Mouse (Mus musculus) MEL (cell line): ENCODE results near the gene Ttc17. TPM values are rescaled to one million over a fixed set of nuclear protein-coding genes. Genes with fewer than 3 reads are reported as not detected.

Experiments used
- DNase-seq: peaks from one replicate; pipeline ENCODE4 v3.0.0; 2011; ENCODE audit warnings: low read depth, low spot score
- H3K27ac ChIP-seq: 2 replicates; pipeline ENCODE4 v1.5.1; 2012; ENCODE audit warnings: low read depth, mild to moderate bottlenecking, control low read depth, low read length, moderate library complexity; ENCODE audit not compliant: control insufficient read depth
- H3K27me3 ChIP-seq, 2 experiments: fragments of 150-350 bp in 1 of 2; sonication (generic) in 1 of 2; 2 replicates each; pipeline ENCODE4 v1.6.1; 2012; ENCODE audit warnings: low read length in 2 of 2, mild to moderate bottlenecking in 2 of 2, improper control_type of control experiment in 1 of 2, moderate library complexity in 1 of 2; ENCODE audit not compliant: insufficient read depth in 2 of 2, control insufficient read depth in 1 of 2
- H3K36me3 ChIP-seq, 2 experiments: 2 replicates each; pipeline ENCODE4 v1.6.1; 2012 to 2014; ENCODE audit warnings: low read length in 2 of 2, improper control_type of control experiment in 1 of 2, inconsistent platforms in 1 of 2, mild to moderate bottlenecking in 1 of 2; ENCODE audit not compliant: insufficient read depth in 2 of 2, control insufficient read depth in 1 of 2
- H3K4me1 ChIP-seq, 2 experiments: fragments of 150-350 bp in 1 of 2; sonication (generic) in 1 of 2; 2 replicates each; pipeline ENCODE4 v1.6.1; 2012; ENCODE audit warnings: low read length in 2 of 2, improper control_type of control experiment in 1 of 2, mild to moderate bottlenecking in 1 of 2; ENCODE audit not compliant: insufficient read depth in 2 of 2, control insufficient read depth in 1 of 2
- H3K4me3 ChIP-seq, 2 experiments: fragments of 150-350 bp in 1 of 2; sonication (generic) in 1 of 2; 2 replicates each; pipeline ENCODE4 v1.5.1; 2012; ENCODE audit warnings: low read depth in 2 of 2, low read length in 2 of 2, mild to moderate bottlenecking in 2 of 2, moderate library complexity in 2 of 2, control low read depth in 1 of 2, improper control_type of control experiment in 1 of 2; ENCODE audit not compliant: control insufficient read depth in 1 of 2, insufficient read depth in 1 of 2
- H3K79me2 ChIP-seq: 2 replicates; pipeline ENCODE4 v1.6.1; 2012; ENCODE audit warnings: mild to moderate bottlenecking, low read length, moderate library complexity; ENCODE audit not compliant: control insufficient read depth, poor library complexity, insufficient read depth
- H3K9ac ChIP-seq: 2 replicates; pipeline ENCODE4 v1.6.1; 2012; ENCODE audit warnings: low read depth, mild to moderate bottlenecking, control low read depth, low read length, moderate library complexity; ENCODE audit not compliant: control insufficient read depth, poor library complexity, severe bottlenecking
- H3K9me3 ChIP-seq: fragments of 150-350 bp; sonication (generic); replicated peaks from 2 replicates; pipeline ENCODE4 v1.6.1; 2012; ENCODE audit warnings: mild to moderate bottlenecking, low read length, improper control_type of control experiment, moderate library complexity; ENCODE audit not compliant: insufficient read depth
- CHD2 ChIP-seq: IDR thresholded peaks from 2 replicates; pipeline ENCODE4 v1.6.1; 2011; ENCODE audit warnings: low read length, improper control_type of control experiment
- CTCF ChIP-seq, 3 experiments: IDR thresholded peaks in 2 of 3; conservative IDR thresholded peaks in 1 of 3; 2 replicates each; pipeline ENCODE4 v1.5.1; 2011 to 2012; ENCODE audit warnings: low read length in 3 of 3, low read depth in 2 of 3, mild to moderate bottlenecking in 2 of 3, improper control_type of control experiment in 1 of 3, inconsistent platforms in 1 of 3, mixed read lengths in 1 of 3, moderate library complexity in 1 of 3; ENCODE audit not compliant: control insufficient read depth in 1 of 3, insufficient read depth in 1 of 3, poor library complexity in 1 of 3, severe bottlenecking in 1 of 3
- ELF1 ChIP-seq: IDR thresholded peaks from 2 replicates; pipeline ENCODE4 v1.6.1; 2014; ENCODE audit warnings: low read depth, mild to moderate bottlenecking, inconsistent platforms, low read length, improper control_type of control experiment, moderate library complexity
- EP300 ChIP-seq, 2 experiments: IDR thresholded peaks; 2 replicates each; pipeline ENCODE4 v1.6.1; 2011; ENCODE audit warnings: improper control_type of control experiment in 2 of 2, low read length in 2 of 2, low read depth in 1 of 2, mild to moderate bottlenecking in 1 of 2
- GATA1 ChIP-seq: IDR thresholded peaks from 2 replicates; pipeline ENCODE4 v1.6.1; 2011; ENCODE audit warnings: low read depth, low read length, improper control_type of control experiment
- JUND ChIP-seq: IDR thresholded peaks from 2 replicates; pipeline ENCODE4 v1.6.1; 2011; ENCODE audit warnings: low read depth, mild to moderate bottlenecking, improper control_type of control experiment, low read length
- KAT2A ChIP-seq: conservative IDR thresholded peaks from 2 replicates; pipeline ENCODE4 v1.6.1; 2012; ENCODE audit warnings: low read depth, low read length, improper control_type of control experiment, inconsistent platforms
- MAX ChIP-seq: IDR thresholded peaks from 2 replicates; pipeline ENCODE4 v1.6.1; 2011; ENCODE audit warnings: low read length, improper control_type of control experiment
- MAZ ChIP-seq: IDR thresholded peaks from 2 replicates; pipeline ENCODE4 v1.6.1; 2012; ENCODE audit warnings: low read depth, mild to moderate bottlenecking, inconsistent platforms, low read length, improper control_type of control experiment
- MEF2A ChIP-seq: IDR thresholded peaks from 2 replicates; pipeline ENCODE4 v1.6.1; 2014; ENCODE audit warnings: low read depth, mild to moderate bottlenecking, inconsistent platforms, low read length, improper control_type of control experiment; ENCODE audit not compliant: poor library complexity, insufficient replicate concordance, severe bottlenecking; ENCODE audit errors: extremely low read depth
- MXI1 ChIP-seq: IDR thresholded peaks from 2 replicates; pipeline ENCODE4 v1.6.1; 2011; ENCODE audit warnings: mild to moderate bottlenecking, low read depth, low read length, improper control_type of control experiment
- MYB ChIP-seq: IDR thresholded peaks from 2 replicates; pipeline ENCODE4 v1.6.1; 2011; ENCODE audit warnings: mild to moderate bottlenecking, low read depth, low read length, improper control_type of control experiment
- MYC ChIP-seq: IDR thresholded peaks from 2 replicates; pipeline ENCODE4 v1.6.1; 2011; ENCODE audit warnings: low read depth, mild to moderate bottlenecking, low read length, improper control_type of control experiment, moderate library complexity
- NELFE ChIP-seq: IDR thresholded peaks from 2 replicates; pipeline ENCODE4 v1.6.1; 2011; ENCODE audit warnings: low read depth, low read length, improper control_type of control experiment
- POLR2AphosphoS2 ChIP-seq: IDR thresholded peaks from 2 replicates; pipeline ENCODE4 v1.6.1; 2011; ENCODE audit warnings: low read length, improper control_type of control experiment
- POLR2AphosphoS5 ChIP-seq: IDR thresholded peaks from 2 replicates; pipeline ENCODE4 v1.6.1; 2012; ENCODE audit warnings: low read depth, borderline replicate concordance, mild to moderate bottlenecking, inconsistent platforms, low read length, moderate library complexity, mixed read lengths
- RAD21 ChIP-seq: IDR thresholded peaks from 2 replicates; pipeline ENCODE4 v1.6.1; 2011; ENCODE audit warnings: mild to moderate bottlenecking, low read depth, low read length, improper control_type of control experiment
- SIN3A ChIP-seq: IDR thresholded peaks from 2 replicates; pipeline ENCODE4 v1.6.1; 2012; ENCODE audit warnings: low read length, improper control_type of control experiment, inconsistent platforms
- SMC3 ChIP-seq: IDR thresholded peaks from 2 replicates; pipeline ENCODE4 v1.6.1; 2011; ENCODE audit warnings: low read depth, low read length, improper control_type of control experiment
- TAL1 ChIP-seq: IDR thresholded peaks from 2 replicates; pipeline ENCODE4 v1.6.1; 2012; ENCODE audit warnings: mild to moderate bottlenecking, inconsistent platforms, low read length, moderate library complexity, mixed read lengths
- TBP ChIP-seq: IDR thresholded peaks from 2 replicates; pipeline ENCODE4 v1.8.0; 2011; ENCODE audit warnings: low read depth, low read length, improper control_type of control experiment
- USF1 ChIP-seq: IDR thresholded peaks from 2 replicates; pipeline ENCODE4 v1.6.1; 2014; ENCODE audit warnings: low read depth, mild to moderate bottlenecking, inconsistent platforms, low read length, improper control_type of control experiment, moderate library complexity
- USF2 ChIP-seq, 2 experiments: IDR thresholded peaks; 2 replicates each; pipeline ENCODE4 v1.6.1; 2011 to 2012; ENCODE audit warnings: improper control_type of control experiment in 2 of 2, low read length in 2 of 2, borderline replicate concordance in 1 of 2, inconsistent platforms in 1 of 2, low read depth in 1 of 2, mild to moderate bottlenecking in 1 of 2; ENCODE audit not compliant: insufficient read depth in 1 of 2
- ZKSCAN1 ChIP-seq: IDR thresholded peaks from 2 replicates; pipeline ENCODE4 v1.6.1; 2012; ENCODE audit warnings: low read depth, mild to moderate bottlenecking, inconsistent platforms, low read length, improper control_type of control experiment, moderate library complexity
- ZMIZ1 ChIP-seq: IDR thresholded peaks from 2 replicates; pipeline ENCODE4 v1.6.1; 2012; ENCODE audit warnings: low read depth, mild to moderate bottlenecking, inconsistent platforms, low read length, improper control_type of control experiment, moderate library complexity
- polyA plus RNA-seq, 2 experiments: library from polyadenylated mRNA; stranded (reverse) in 1 of 2; unstranded in 1 of 2; fragments of >175 nt in 1 of 2; fragments of >200 nt in 1 of 2; gene quantifications; 2 replicates each; pipeline versions ENCODE4 v1.2.1 to v1.2.4; 2012; ENCODE audit warnings: low replicate concordance in 2 of 2, low read depth in 1 of 2; ENCODE audit not compliant: insufficient read length in 2 of 2, insufficient read depth in 1 of 2, missing spikeins in 1 of 2
- total RNA-seq: library from RNA; depleted of rRNA; stranded (reverse); fragments of 300-350 nt; gene quantifications from 2 replicates; pipeline ENCODE4 v1.2.3, GENCODE M21; 2012

Ttc17 gene
- total and polyA plus RNA-seq, 3 experiments, result 7.0 to 10.2 TPM; not detected in 1

- no peaks in the 10 kb centered on the region for H3K79me2 ChIP-seq
- H3K4me1 ChIP-seq, result no peaks in the 10 kb centered on the region
- H3K9me3 ChIP-seq, result no peaks in the 10 kb centered on the region
- H3K27ac ChIP-seq, result no peak overlapping the region
- H3K9ac ChIP-seq, result no peak overlapping the region
- H3K4me3 ChIP-seq, result no peak overlapping the region
- H3K27me3 ChIP-seq, result no peaks in the 10 kb centered on the region
- TF ChIP-seq USF1 (no peak), MXI1 (no peak), MYC (no peak), SIN3A (no peak), KAT2A (no peak), NELFE (no peak), USF2 (IDR thresholded peaks at IDR 0.05; ENCODE audit: borderline replicate concordance in 1 of 2, insufficient read depth in 1 of 2, low read depth in 1 of 2, low read length in 2 of 2) (no peak), MAZ (no peak), TBP (no peak), MEF2A (no peak), GATA1 (no peak), MYB (no peak), EP300 (IDR thresholded peaks at IDR 0.05; ENCODE audit: low read depth in 1 of 2, low read length in 2 of 2) (no peak), ELF1 (no peak), TAL1 (no peak), POLR2AphosphoS5 (no peak), CTCF (IDR thresholded peaks at IDR 0.05 in 2 of 3, conservative IDR thresholded peaks at IDR 0.05 in 1 of 3; ENCODE audit: control insufficient read depth in 1 of 3, insufficient read depth in 1 of 3, low read depth in 2 of 3, low read length in 3 of 3, poor library complexity in 1 of 3, severe bottlenecking in 1 of 3) (no peak), SMC3 (no peak)
- no peak for DNase-seq
- 0 out of 4 replicates have a peak, but pooled peaks cover 0 to 2% of the 10 kb centered on the region in 2 experiments for H3K36me3 ChIP-seq
Measured at GRCm38 (mm10) chr2:94303984-94304383, 102.5 kb downstream of the Ttc17 start.

GRCm38 (mm10) chr2:94302393-94302792 lies 104.1 kb downstream of the Ttc17 start:
- Histone ChIP-seq H3K4me1 (no peaks in the 10 kb centered on the region), H3K9ac (no peak overlapping the region), H3K27me3 (no peaks in the 10 kb centered on the region), H3K79me2 (no peaks in the 10 kb centered on the region)
- no peak for DNase-seq
- TF ChIP-seq MAZ (no peak), ZKSCAN1 (no peak), MYB (no peak), USF1 (no peak), RAD21 (no peak), ZMIZ1 (no peak), MAX (no peak), POLR2AphosphoS2 (no peak), TBP (no peak), POLR2AphosphoS5 (no peak), MEF2A (no peak), JUND (no peak), MXI1 (no peak), CTCF (IDR thresholded peaks at IDR 0.05 in 2 of 3, conservative IDR thresholded peaks at IDR 0.05 in 1 of 3; ENCODE audit: control insufficient read depth in 1 of 3, insufficient read depth in 1 of 3, low read depth in 2 of 3, low read length in 3 of 3, poor library complexity in 1 of 3, severe bottlenecking in 1 of 3) (no peak), CHD2 (no peak)
- TF ChIP-seq, all 39 proteins: peak for 0
- Histone ChIP-seq H3K4me3 (no peak overlapping the region), H3K9me3 (no peaks in the 10 kb centered on the region), H3K27ac (no peak overlapping the region), H3K36me3 (0 out of 4 replicates have a peak, but pooled peaks cover 0 to 2% of the 10 kb centered on the region in 2 experiments)
